Mouse (Mus musculus): ENCODE measurements around the gene Atxn1.

DNA sequence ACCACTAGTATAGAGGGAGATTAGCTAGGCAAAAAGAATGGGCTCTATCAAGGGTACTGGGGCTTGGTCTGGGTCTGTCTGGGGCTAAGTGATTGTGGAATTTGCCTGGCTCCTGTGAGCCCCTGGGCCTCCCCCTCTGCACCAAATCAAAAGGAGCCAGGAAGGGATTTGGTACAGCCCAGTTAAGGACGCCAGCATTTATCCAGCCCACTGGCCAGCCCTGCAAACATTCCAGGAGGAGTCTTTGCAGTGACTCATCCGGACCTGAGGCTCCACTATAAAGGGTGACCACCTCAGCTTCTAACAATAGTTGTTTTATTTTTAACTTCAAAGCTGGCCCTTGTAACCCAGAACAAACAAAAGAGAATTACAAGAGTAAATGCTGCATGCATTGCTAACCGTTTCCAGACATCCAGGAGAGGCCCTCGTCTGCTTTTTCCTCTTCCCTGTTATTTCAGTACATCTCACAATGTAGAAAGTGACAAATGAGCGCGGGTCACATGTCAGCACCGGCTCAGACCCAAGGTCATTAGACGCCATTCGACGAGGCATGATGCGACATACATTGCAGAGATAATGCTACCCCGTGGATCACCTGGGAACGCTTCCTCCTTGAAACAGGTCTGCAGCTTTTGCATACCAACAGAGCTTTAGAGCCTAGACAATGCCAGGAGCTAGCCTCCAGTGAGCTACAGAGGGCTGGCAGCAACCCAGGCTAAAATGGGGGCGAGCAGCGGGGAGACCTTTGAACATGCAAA is 144.2 kb downstream of the Atxn1 start:
- TF ChIP-seq GATA1 (IDR thresholded peaks at IDR 0.05; ENCODE audit: borderline replicate concordance, low read length) (no peak), FLI1 (IDR thresholded peaks at IDR 0.05; ENCODE audit: low read length) (no peak)
